Mouse (Mus musculus) kidney, adult 2 months (tissue): ENCODE measurements around the gene Hnrnpa3.

Source experiments
- CTCF ChIP-seq: fragments of 200-500 bp; conservative IDR thresholded peaks from 2 replicates; pipeline ENCODE4 v1.5.1; 2011; ENCODE audit warnings: low read depth, mild to moderate bottlenecking, control low read depth, low read length, moderate library complexity, mixed read lengths; ENCODE audit not compliant: insufficient read depth, insufficient read length
- POLR2A ChIP-seq: fragments of 200-500 bp; IDR thresholded peaks from one replicate; pipeline ENCODE4 v1.6.1; 2011; ENCODE audit warnings: low read depth, low read length, control low read depth

DNA sequence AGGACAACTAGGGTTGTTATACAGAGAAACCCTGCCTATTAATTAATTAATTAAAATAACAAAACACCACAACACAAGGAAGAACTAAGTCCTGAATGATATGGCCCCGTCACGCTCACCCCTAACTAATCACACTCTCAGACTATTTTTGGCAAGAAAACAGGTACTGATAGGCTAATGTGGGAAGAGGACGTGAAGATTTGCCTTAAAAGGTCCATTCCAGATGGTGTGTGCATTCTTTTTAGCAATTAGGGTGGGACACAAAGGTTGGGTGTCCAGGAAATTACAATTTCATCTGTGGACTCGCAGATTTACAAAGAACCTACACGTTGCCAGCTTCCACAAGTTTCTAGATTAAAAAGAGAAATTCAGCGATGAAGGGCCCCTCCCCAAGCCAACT is 27.0 kb upstream of the Hnrnpa3 start:
- TF ChIP-seq POLR2A = no peak
- TF ChIP-seq CTCF = no peak
